Mouse (Mus musculus) lung, embryonic 16.5 days (tissue): ENCODE measurements around the gene Rhcg. TPM values are rescaled to one million over a fixed set of nuclear protein-coding genes. Genes with fewer than 3 reads are reported as not detected.

ENCODE experiments used
- ATAC-seq: fragments of 200-750 bp; cut with Nextera tagmentation; 2 replicates; pipeline ENCODE4 v1.8.0; 2017; ENCODE audit warnings: low read depth, mild to moderate bottlenecking, moderate library complexity
- H3K27ac ChIP-seq: fragments of 300-500 bp; sonication (generic); 2 replicates; pipeline ENCODE4 v1.5.1; 2014; ENCODE audit warnings: mild to moderate bottlenecking, control low read depth, low read length
- H3K27me3 ChIP-seq: fragments of 300-500 bp; sonication (generic); 2 replicates; pipeline ENCODE4 v1.6.1; 2014; ENCODE audit warnings: low read depth, low read length, mixed read lengths; ENCODE audit not compliant: control insufficient read depth, insufficient read depth
- H3K36me3 ChIP-seq: fragments of 300-500 bp; sonication (generic); 2 replicates; pipeline ENCODE4 v1.6.1; 2014; ENCODE audit warnings: low read length; ENCODE audit not compliant: control insufficient read depth, insufficient read depth
- H3K4me1 ChIP-seq: fragments of 300-500 bp; sonication (generic); replicated peaks from 2 replicates; pipeline ENCODE4 v1.6.1; 2014; ENCODE audit warnings: low read length, mixed read lengths; ENCODE audit not compliant: control insufficient read depth, insufficient read depth
- H3K4me2 ChIP-seq: fragments of 300-500 bp; sonication (generic); 2 replicates; pipeline ENCODE4 v1.6.1; 2014; ENCODE audit warnings: low read depth, low read length, control low read depth
- H3K4me3 ChIP-seq: fragments of 300-500 bp; sonication (generic); 2 replicates; pipeline ENCODE4 v1.5.1; 2014; ENCODE audit warnings: mild to moderate bottlenecking, low read length, control low read depth
- H3K9ac ChIP-seq: fragments of 300-500 bp; sonication (generic); 2 replicates; pipeline ENCODE4 v1.6.1; 2014; ENCODE audit warnings: low read length, control low read depth
- H3K9me3 ChIP-seq: fragments of 300-500 bp; sonication (generic); 2 replicates; pipeline ENCODE4 v1.6.1; 2016; ENCODE audit warnings: low read length; ENCODE audit not compliant: control insufficient read depth
- WGBS: fragments of 180-500 bp; shearing (Covaris S2); extraction: QIAGEN DNeasy Blood & Tissue Kit; methylation state at CpG from one replicate; pipeline ENCODE4 v1.1.7; 2014; 5-methylcytosine and 5-hydroxymethylcytosine counted together
- polyA plus RNA-seq: library from polyadenylated mRNA; unstranded; fragments of >200 nt; fragmentation: Nextera tagmentation; extraction: Ambion mirVana; gene quantifications from 2 replicates; pipeline ENCODE4 v1.2.1, GENCODE M21; 2015

Gene Rhcg
- polyA plus RNA-seq, 1 experiment from 2014 or later: 0.06 TPM

DNA sequence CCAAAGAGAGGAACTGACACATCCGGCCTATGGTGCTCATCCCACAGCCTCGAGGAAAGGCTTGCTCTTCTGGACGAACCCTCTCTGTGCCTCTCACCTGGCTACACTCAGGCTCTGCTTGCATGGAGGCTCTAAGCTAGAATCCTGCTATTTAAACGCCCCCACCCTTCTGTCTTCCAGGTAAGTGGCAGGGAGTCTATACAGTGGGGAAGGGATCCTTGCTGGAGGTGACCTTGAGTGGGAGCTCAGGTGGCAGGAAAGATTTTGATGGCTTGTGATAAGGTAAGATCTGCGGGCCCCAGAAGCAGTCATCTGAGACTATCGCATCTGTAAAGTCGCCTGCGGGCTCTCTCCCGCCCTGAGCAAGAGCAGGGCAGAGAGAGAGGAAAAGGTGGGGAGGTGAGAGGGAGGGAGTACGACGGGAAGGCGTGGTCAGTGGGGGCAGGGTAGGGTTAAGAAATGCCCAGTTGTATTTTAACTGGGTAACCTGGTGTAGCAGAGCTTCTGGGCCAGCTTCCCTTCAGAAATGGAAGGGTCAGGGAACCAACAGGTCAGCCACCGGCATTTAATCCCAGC is 14.4 kb upstream of the Rhcg start:
- no peaks in the 10 kb centered on the region for H3K4me1 ChIP-seq
- H3K9me3 ChIP-seq: no peaks in the 10 kb centered on the region
- no peaks in the 10 kb centered on the region for H3K27me3 ChIP-seq
- no peaks in the 10 kb centered on the region for H3K36me3 ChIP-seq
- 24% methylated on average over 13 of the region's 13 CpGs for whole genome bisulfite sequencing
- no peak overlapping the region for H3K4me2 ChIP-seq
- H3K9ac ChIP-seq: no peak overlapping the region
- H3K4me3 ChIP-seq: no peak overlapping the region
- H3K27ac ChIP-seq: no peak overlapping the region
- ATAC-seq: no peak

DNA sequence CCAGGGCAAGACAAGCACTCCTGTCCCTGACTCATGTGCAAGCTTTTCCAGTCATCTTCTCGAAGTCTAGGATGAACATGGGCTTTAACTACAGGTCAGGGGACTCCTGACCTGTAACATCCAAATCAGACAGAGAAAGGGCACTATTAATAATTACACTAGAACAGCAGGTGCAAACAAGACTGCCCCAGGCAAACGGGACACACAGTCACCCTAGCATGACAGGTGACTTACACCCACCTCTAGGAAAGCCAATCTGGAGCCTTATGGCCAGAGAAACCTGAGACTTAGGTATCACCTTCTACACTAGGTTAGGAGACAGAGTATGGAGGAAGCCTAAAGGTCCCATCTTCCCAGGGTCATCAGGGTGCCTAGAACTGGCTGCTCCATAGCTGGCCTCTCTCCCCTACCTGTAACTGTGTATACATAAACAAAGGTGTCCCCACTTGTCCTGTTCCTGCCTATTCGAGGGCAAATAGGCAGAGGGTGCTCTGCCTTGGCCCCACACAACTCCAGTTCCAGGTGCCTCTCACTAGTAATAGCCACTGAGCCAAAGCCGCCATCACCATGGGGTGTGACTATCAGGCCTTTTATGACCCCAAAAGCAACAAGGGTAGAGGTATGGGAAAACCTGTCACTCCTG is 10.9 kb upstream of the Rhcg start:
- 53% methylated on average over 4 of the region's 4 CpGs for WGBS
- H3K4me1 ChIP-seq: no peaks in the 10 kb centered on the region
- H3K4me3 ChIP-seq: no peak overlapping the region
- H3K36me3 ChIP-seq: no peaks in the 10 kb centered on the region
- no peaks in the 10 kb centered on the region for H3K9me3 ChIP-seq
- no peaks in the 10 kb centered on the region for H3K27me3 ChIP-seq
- H3K9ac ChIP-seq: no peak overlapping the region
- H3K4me2 ChIP-seq: no peak overlapping the region
- H3K27ac ChIP-seq: no peak overlapping the region
- no peak for ATAC-seq

DNA sequence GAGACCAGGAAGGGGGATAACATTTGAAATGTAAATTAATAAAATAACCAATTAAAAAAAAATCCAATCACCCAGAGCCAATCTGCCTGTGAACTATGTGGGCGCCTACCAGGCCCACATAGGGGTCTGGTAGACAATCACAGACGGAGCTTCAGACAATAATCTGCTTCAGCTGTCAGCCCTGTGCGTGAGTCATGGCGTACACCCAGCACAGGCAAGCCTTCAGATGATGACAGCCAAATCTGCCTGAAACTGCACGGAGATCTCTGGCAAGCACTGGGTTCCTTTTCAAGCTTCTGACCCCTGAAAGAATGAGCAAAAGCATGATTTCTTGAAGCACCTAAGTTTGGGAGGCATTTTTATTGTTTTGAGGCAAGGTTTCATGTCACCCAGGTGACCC is 8.7 kb upstream of the Rhcg start:
- no peak for ATAC-seq
- Histone ChIP-seq H3K4me2 (no peak overlapping the region), H3K4me1 (no peaks in the 10 kb centered on the region), H3K36me3 (no peaks in the 10 kb centered on the region), H3K9me3 (no peaks in the 10 kb centered on the region), H3K4me3 (no peak overlapping the region), H3K27me3 (no peaks in the 10 kb centered on the region), H3K27ac (no peak overlapping the region), H3K9ac (no peak overlapping the region)
- 79% methylated on average over 5 of the region's 5 CpGs for WGBS

DNA sequence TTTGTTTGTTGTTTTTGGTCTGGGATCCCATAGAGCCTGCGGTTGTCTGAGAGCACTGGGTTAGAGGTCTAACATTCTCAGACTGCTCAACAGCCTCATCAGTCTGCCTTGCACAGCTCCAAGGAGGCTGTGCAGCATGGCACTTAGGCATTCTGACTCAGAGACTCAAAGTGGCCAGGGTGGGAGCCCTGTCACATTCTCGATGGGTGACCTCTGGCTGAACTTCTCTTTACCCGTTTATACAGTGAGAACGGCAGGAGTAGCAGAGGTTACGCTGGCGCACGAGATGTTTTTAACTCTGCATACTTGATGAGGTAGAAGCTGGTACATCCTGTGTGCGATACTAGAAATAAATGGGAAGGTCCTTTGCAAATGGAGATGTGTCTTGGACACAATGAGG is 5.6 kb upstream of the Rhcg start:
- H3K27me3 ChIP-seq: peaks cover 5% of the 10 kb centered on the region; the same call in 1 of the 2 replicates
- ATAC-seq: no peak
- WGBS: 24% methylated on average over 8 of the region's 8 CpGs
- no peak overlapping the region for H3K27ac ChIP-seq
- H3K4me3 ChIP-seq: no peak overlapping the region
- no peak overlapping the region for H3K9ac ChIP-seq
- H3K4me1 ChIP-seq: no peaks in the 10 kb centered on the region
- H3K9me3 ChIP-seq: no peaks in the 10 kb centered on the region
- H3K4me2 ChIP-seq: no peak overlapping the region
- H3K36me3 ChIP-seq: no peaks in the 10 kb centered on the region

DNA sequence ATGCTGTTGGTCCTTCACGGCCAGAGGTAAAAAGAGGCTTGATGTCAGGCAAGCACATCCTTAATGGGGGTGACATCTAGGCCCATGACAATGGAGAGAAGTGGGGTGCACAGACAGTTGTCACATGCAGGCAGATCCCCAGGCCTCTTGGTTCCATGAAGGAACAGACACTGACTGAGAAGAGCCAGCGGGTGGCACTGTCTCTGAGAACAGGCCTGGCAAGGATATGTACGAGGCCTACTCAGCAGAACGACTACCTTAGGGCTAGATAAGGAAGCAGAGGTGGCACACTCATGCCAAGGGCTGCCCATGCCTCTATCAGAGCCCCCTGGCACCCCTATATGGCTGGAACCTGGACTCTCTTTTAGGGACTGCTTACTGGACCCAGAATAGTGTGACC is 2.0 kb upstream of the Rhcg start:
- peaks cover 31% of the 10 kb centered on the region for H3K27me3 ChIP-seq

DNA sequence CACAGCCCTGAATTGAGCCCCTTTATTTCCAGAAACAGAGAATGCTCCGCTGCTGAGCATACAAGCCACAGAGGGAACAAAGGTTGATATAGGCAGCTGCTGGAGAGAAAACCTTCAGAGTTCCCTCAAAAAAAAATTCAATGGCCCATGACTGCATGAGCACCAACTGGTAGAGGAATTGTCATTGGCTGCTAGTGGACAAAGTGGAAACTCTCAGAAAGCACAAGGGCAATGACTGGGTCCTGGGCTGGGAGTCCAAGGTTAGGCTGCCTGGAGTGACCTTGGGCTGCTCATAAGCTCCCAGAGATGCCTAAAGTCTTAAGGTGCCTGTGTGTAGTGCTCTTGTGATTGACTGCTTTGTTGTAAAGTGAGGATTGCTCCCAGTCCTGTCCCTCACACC is 1.5 kb downstream of the Rhcg start:
- Histone ChIP-seq H3K36me3 (no peaks in the 10 kb centered on the region), H3K4me1 (no peaks in the 10 kb centered on the region; the same call in 1 of the 2 replicates), H3K4me2 (no peak overlapping the region), H3K4me3 (no peak overlapping the region), H3K9ac (no peak overlapping the region), H3K9me3 (no peaks in the 10 kb centered on the region), H3K27ac (no peak overlapping the region), H3K27me3 (peaks cover 31% of the 10 kb centered on the region)
- no peak for ATAC-seq
- WGBS: 87% methylated on average over 1 of the region's 1 CpGs

More for the DNA sequence above, 2.0 kb upstream of the Rhcg start:
- Histone ChIP-seq H3K36me3 (no peaks in the 10 kb centered on the region), H3K9ac (no peak overlapping the region), H3K4me3 (no peak overlapping the region), H3K27ac (no peak overlapping the region), H3K4me1 (no peaks in the 10 kb centered on the region; the same call in 1 of the 2 replicates), H3K4me2 (no peak overlapping the region), H3K9me3 (no peaks in the 10 kb centered on the region)
- 53% methylated on average over 4 of the region's 4 CpGs for WGBS
- ATAC-seq: no peak

DNA sequence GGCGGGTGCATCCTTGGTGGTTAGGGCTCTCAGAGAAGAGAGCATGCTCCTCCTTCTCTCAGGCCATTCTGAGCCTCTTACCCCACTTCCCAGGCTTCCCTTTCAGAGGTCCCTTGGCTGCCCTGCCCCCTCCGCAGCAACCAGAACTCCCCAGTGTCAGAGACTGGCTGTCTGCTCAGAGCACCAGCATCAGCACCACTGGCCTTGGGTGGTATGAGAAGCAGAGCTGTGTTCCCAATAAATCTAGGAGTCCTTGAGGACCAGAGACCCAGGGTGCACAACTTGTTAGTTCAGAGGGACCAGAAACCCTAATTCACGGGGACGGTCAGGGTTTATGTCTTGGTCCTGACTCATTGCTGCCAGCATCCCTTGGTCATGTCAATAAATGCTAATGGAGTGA is 2.4 kb downstream of the Rhcg start:
- ATAC-seq: no peak
- H3K27me3 ChIP-seq: peaks cover 31% of the 10 kb centered on the region
- H3K4me1 ChIP-seq: no peaks in the 10 kb centered on the region; the same call in 1 of the 2 replicates
- no peak overlapping the region for H3K4me3 ChIP-seq
- 67% methylated on average over 4 of the region's 4 CpGs for WGBS
- H3K27ac ChIP-seq: no peak overlapping the region
- no peak overlapping the region for H3K9ac ChIP-seq
- no peaks in the 10 kb centered on the region for H3K36me3 ChIP-seq
- no peak overlapping the region for H3K4me2 ChIP-seq
- no peaks in the 10 kb centered on the region for H3K9me3 ChIP-seq

DNA sequence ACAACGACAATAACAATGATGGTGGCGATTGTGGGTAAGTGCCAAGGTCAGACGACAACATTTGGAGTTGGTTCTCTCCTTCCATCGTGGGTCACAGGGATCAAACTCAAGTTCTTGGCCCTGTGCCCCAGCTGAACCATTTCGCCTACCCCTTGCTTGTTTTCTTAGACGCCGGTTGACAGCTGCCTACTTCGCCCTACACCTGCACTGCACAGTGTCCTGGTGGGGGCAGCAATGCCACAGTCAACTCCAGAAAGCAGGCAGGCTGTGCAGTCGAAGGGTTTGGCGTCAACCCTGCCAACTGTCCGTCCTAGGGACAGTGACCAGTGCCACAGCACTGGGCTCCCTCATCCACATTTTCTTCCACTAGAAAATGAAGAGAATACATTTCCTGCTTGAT is 4.1 kb downstream of the Rhcg start:
- Histone ChIP-seq H3K9me3 (no peaks in the 10 kb centered on the region), H3K27me3 (peaks cover 28% of the 10 kb centered on the region), H3K27ac (no peak overlapping the region), H3K4me1 (no peaks in the 10 kb centered on the region; the same call in 1 of the 2 replicates), H3K4me2 (no peak overlapping the region), H3K4me3 (no peak overlapping the region), H3K9ac (no peak overlapping the region), H3K36me3 (no peaks in the 10 kb centered on the region)
- 43% methylated on average over 11 of the region's 11 CpGs for WGBS
- no peak for ATAC-seq

DNA sequence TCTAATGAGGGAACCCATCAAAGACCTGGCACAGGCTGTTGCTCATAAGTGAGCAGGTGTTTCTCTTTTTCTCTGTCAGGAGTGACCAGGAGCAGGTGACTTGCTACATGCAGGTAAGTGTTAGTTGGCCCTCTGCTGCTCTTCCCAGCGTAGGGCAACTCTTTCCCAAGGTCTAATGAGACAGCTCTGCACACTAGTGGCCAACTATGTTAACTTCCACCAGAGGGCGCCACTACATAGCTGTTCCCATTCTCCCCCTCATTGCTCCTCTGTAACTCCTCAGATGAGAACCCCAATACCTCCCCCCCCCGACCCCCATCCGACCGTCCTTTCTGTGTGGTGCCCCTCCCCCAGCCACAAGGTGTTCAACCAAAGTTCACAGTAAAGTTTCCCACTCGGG is 4.7 kb downstream of the Rhcg start:
- H3K27ac ChIP-seq: no peak overlapping the region
- H3K36me3 ChIP-seq: no peaks in the 10 kb centered on the region
- H3K9me3 ChIP-seq: no peaks in the 10 kb centered on the region
- no peak overlapping the region for H3K4me2 ChIP-seq
- no peak overlapping the region for H3K4me3 ChIP-seq
- no peaks in the 10 kb centered on the region; the same call in 1 of the 2 replicates for H3K4me1 ChIP-seq
- no peak overlapping the region for H3K9ac ChIP-seq
- 10% methylated on average over 6 of the region's 6 CpGs for WGBS
- peaks cover 23% of the 10 kb centered on the region for H3K27me3 ChIP-seq
- peak; percentile 49; the same call in 1 of the 2 replicates for ATAC-seq
